Mouse (Mus musculus): ENCODE results near the gene Casd1. TPM values are rescaled to one million over a fixed set of nuclear protein-coding genes. Genes with fewer than 3 reads are reported as not detected.

Gene Casd1
- 2.7 and 6.1 TPM in 2 replicates for polyA plus RNA-seq (2012; rRNA removed)

GRCm38 (mm10) chr6:4600658-4601296 is at the start of gene Casd1:
Gene Casd1, plus strand, starts transcription at chr6:4600839.

Other genes with a start within 250 kb of the Casd1 start
- 50.4 and 120 TPM in 2 replicates for gene Col1a2, start 96.0 kb upstream of the Casd1 start, polyA plus RNA-seq (2012; rRNA removed)
- 3.0 and 4.4 TPM in 2 replicates for gene Sgce, start 146.4 kb downstream of the Casd1 start, polyA plus RNA-seq (2012; rRNA removed)
- gene Peg10, start 146.5 kb downstream of the Casd1 start, polyA plus RNA-seq (2012; rRNA removed): 0.40 and 0.49 TPM in 2 replicates

All from stomach, adult 2 months (tissue).